Mouse (Mus musculus): ENCODE results near the gene Scrg1. TPM values are rescaled to one million over a fixed set of nuclear protein-coding genes. Genes with fewer than 3 reads are reported as not detected.
A peak's percentile ranks its signal among the peaks of the same experiment; 100 is the strongest.
"Not testable (repeated sequence)": the region's sequence is repeated elsewhere in the genome, so short reads cannot be mapped to it uniquely, and the experiment has no call there.

Scrg1 gene
- polyA plus RNA-seq, 1 experiment: not detected

GRCm38 (mm10) chr8:57498847-57499511 lies 43.3 kb downstream of the Scrg1 start:
- Histone ChIP-seq H3K4me3 (replicated peaks) (no peak overlapping the region), H3K9me3 (no peaks in the 10 kb centered on the region)
- TF ChIP-seq FLI1 (IDR thresholded peaks at IDR 0.05; ENCODE audit: low read length): no peak
- no peak for TF ChIP-seq GATA1 (IDR thresholded peaks at IDR 0.05; ENCODE audit: borderline replicate concordance, low read length)

DNA sequence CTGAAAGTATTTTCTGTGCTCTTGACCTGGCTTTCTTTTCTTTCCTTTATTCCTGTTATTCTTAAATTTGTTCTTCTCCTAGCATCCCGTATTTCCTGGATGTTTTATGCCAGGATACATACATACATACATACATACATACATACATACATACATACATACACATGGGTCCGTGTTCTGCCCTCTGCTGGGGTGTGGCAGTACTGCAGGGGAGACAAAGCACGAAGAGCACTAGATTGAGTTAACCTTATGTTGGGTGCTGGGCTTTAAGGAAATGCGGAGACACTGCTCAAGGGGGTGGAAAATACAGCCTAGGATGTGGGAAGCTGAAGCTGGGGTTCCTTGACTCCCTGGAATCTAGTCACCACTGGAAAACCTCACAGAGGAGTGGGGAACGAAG lies 47.9 kb downstream of the Scrg1 start:
- Histone ChIP-seq H3K4me1 (peaks cover 38% of the 10 kb centered on the region), H3K9me3 (no peaks in the 10 kb centered on the region)
- TF ChIP-seq GATA1 (IDR thresholded peaks at IDR 0.05; ENCODE audit: borderline replicate concordance, low read length) (no peak), FLI1 (IDR thresholded peaks at IDR 0.05; ENCODE audit: low read length) (no peak)

More at GRCm38 (mm10) chr8:57498847-57499511, 43.3 kb downstream of the Scrg1 start:
- peaks cover 12% of the 10 kb centered on the region for H3K4me1 ChIP-seq
- peaks cover 30% of the 10 kb centered on the region for H3K36me3 ChIP-seq (replicated peaks; ENCODE audit: low read length)
- H3K27me3 ChIP-seq (replicated peaks): no peaks in the 10 kb centered on the region

DNA sequence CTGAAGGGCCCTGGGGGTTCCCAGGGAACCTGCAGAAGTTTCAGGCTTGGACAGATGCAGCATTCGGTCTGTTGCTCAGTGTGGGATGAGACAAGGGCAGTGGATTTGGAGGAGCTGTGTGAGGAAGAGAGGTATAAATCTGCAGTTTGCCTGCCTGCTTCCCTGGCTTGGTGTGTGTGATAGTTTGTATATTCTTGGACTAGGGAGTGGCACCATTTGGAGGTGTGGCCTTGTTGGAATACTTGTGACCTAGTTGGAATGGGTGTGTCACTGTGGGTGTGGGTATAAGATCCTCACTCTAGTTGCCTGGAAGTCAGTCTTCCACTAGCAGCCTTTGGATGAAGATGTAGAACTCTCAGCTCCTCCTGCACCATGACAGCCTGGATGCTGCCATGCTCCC lies 49.8 kb downstream of the Scrg1 start:
- not testable (repeated sequence) for H3K4me3 ChIP-seq (replicated peaks); H3K9me3 ChIP-seq; H3K27me3 ChIP-seq (replicated peaks)
- Histone ChIP-seq H3K4me1 (peaks cover 49% of the 10 kb centered on the region), H3K36me3 (replicated peaks; ENCODE audit: low read length) (peaks cover 12% of the 10 kb centered on the region)

More for the DNA sequence above, 47.9 kb downstream of the Scrg1 start:
- H3K27me3 ChIP-seq (replicated peaks): no peaks in the 10 kb centered on the region
- H3K4me3 ChIP-seq (replicated peaks): no peak overlapping the region
- peaks cover 15% of the 10 kb centered on the region for H3K36me3 ChIP-seq (replicated peaks; ENCODE audit: low read length)

- Histone ChIP-seq H3K4me3 (replicated peaks) (peak overlapping the region; percentile 77), H3K9me3 (no peaks in the 10 kb centered on the region), H3K4me1 (peaks cover 55% of the 10 kb centered on the region), H3K36me3 (replicated peaks; ENCODE audit: low read length) (peaks cover 9% of the 10 kb centered on the region), H3K27me3 (replicated peaks) (no peaks in the 10 kb centered on the region)
- TF ChIP-seq FLI1 (IDR thresholded peaks at IDR 0.05; ENCODE audit: low read length) (no peak), GATA1 (IDR thresholded peaks at IDR 0.05; ENCODE audit: borderline replicate concordance, low read length) (no peak)
Observed at GRCm38 (mm10) chr8:57507556-57508063, 51.9 kb downstream of the Scrg1 start.

DNA sequence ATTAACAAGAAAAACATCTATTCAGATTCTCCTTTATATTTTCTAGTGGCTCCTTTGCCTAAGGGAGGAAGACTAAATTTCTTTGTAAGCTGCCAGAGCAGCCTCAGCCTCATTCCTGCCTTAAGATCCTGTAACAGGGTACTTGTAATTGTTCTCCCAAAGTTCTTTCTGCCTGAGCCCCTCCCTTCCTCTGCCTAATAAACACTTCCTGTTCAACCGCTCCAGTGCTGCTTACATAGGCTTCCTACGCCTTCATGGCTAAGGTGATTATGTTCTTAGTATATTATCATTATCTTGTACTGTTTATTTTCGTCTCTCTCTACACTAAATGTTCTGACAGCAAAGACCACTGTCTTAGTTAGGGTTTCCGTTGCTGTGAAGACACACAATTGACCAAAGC lies 52.9 kb downstream of the Scrg1 start:
- peaks cover 16% of the 10 kb centered on the region for H3K36me3 ChIP-seq (replicated peaks; ENCODE audit: low read length)
- no peaks in the 10 kb centered on the region for H3K27me3 ChIP-seq (replicated peaks)
- peaks cover 57% of the 10 kb centered on the region for H3K4me1 ChIP-seq
- no peak overlapping the region for H3K4me3 ChIP-seq (replicated peaks)
- no peaks in the 10 kb centered on the region for H3K9me3 ChIP-seq
- no peak for TF ChIP-seq FLI1 (IDR thresholded peaks at IDR 0.05; ENCODE audit: low read length)
- no peak for TF ChIP-seq GATA1 (IDR thresholded peaks at IDR 0.05; ENCODE audit: borderline replicate concordance, low read length)

DNA sequence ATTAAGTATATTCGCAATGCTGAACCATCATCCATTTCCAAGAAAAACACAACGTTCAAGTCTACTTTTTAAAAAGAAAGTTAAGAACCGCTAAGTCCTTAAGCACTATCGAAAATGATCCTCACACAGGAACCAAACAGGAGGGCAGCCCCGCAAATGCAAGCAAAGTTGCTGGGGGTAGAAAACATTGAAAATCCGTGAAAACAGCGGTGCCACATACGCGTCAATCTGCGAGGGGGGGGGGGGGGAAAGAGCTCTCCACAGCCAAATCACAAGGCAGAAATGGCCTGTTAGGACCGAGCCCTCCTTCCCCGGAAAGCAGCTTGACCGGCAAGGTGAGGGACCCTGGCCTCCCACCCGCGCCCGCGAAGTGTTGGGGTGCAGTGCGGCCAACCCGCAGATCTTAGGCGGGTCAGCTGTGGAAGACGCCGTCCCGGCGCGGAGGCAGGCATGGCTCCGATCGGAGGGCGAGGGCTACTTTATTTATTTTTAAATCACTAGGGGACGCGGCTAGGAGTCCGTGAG lies 55.1 kb downstream of the Scrg1 start:
- no peaks in the 10 kb centered on the region for H3K9me3 ChIP-seq
- H3K4me1 ChIP-seq: peaks cover 46% of the 10 kb centered on the region
- TF ChIP-seq FLI1 (IDR thresholded peaks at IDR 0.05; ENCODE audit: low read length) (no peak), GATA1 (IDR thresholded peaks at IDR 0.05; ENCODE audit: borderline replicate concordance, low read length) (no peak)
- peaks cover 33% of the 10 kb centered on the region for H3K36me3 ChIP-seq (replicated peaks; ENCODE audit: low read length)
- H3K27me3 ChIP-seq (replicated peaks): no peaks in the 10 kb centered on the region
- H3K4me3 ChIP-seq (replicated peaks): peak overlapping the region; percentile 97

DNA sequence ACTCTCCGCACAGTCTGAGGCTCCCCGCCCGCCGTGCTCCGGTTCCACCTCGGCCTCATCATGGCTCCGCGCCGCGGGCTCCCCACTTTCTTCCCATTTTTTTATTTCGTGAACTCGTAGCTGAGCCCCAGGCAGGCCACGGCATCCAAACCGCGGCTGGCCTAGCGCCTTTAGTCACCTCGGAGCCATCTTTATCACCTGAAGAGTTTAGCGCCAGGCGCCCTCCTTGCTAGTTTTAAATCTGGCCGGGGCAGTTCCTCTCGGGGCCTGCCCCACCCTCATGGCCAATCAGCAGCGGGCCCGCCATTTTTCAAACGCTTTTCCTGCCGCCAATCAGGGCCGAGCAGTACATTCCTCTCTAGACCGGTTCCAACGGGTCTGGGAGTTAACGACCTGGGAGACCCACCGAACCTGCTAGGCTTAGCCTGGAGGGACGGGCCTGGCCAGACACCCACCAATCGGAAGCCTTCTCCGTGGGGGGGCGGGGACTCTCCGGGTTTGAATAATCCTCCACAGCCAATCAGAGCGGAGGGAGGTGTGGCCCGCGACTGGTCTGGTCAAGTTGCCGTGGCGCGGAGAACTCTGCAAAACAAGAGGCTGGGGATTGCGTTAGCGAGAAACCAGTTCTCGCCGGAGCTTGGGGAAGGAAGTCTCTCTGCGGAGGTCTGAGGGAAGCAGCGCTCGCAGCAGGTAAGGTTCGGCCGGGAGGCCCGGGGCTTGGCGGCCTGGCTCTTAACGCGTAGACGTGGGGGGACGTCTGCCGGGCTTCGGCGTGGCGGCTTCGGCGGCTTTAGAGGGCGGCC lies 55.8 kb downstream of the Scrg1 start, which contains the start of gene Hmgb2:
Gene Hmgb2 (plus strand): TSS at position 592 of the 803 bp plus-strand sequence.
- Histone ChIP-seq H3K9me3 (no peaks in the 10 kb centered on the region), H3K4me1 (peaks cover 40% of the 10 kb centered on the region), H3K27me3 (replicated peaks) (no peaks in the 10 kb centered on the region), H3K4me3 (replicated peaks) (peak within 1 kb of the TSS; percentile 97), H3K36me3 (replicated peaks; ENCODE audit: low read length) (peaks cover 39% of the 10 kb centered on the region)
- TF ChIP-seq GATA1 (IDR thresholded peaks at IDR 0.05; ENCODE audit: borderline replicate concordance, low read length) (no peak), FLI1 (IDR thresholded peaks at IDR 0.05; ENCODE audit: low read length) (peak; percentile 54; the same call in 1 of the 2 replicates)

- peak overlapping the region; percentile 97 for H3K4me3 ChIP-seq (replicated peaks)
- H3K27me3 ChIP-seq (replicated peaks): no peaks in the 10 kb centered on the region
- H3K9me3 ChIP-seq: no peaks in the 10 kb centered on the region
- peaks cover 36% of the 10 kb centered on the region for H3K4me1 ChIP-seq
- peaks cover 42% of the 10 kb centered on the region for H3K36me3 ChIP-seq (replicated peaks; ENCODE audit: low read length)
- TF ChIP-seq GATA1 (IDR thresholded peaks at IDR 0.05; ENCODE audit: borderline replicate concordance, low read length) (no peak), FLI1 (IDR thresholded peaks at IDR 0.05; ENCODE audit: low read length) (no peak)
Observed at GRCm38 (mm10) chr8:57512141-57513056, 56.7 kb downstream of the Scrg1 start.

DNA sequence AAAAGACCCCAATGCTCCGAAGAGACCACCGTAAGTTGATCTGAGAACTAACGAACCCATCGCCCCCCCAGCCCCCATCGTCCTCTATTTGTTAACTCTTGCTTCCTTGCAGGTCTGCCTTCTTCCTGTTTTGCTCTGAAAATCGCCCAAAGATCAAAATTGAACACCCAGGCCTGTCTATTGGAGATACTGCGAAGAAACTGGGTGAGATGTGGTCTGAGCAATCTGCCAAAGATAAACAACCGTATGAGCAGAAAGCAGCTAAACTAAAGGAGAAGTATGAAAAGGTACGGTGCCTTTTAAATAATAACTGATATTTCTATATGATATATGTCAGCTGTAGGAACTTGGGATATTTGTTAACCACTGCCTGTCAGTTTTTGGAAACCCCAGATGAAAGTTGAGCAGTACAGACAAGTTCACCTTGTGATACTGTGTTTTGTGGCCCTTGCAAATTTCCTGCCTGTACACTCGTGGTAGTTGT lies 57.5 kb downstream of the Scrg1 start:
- Histone ChIP-seq H3K4me1 (peaks cover 28% of the 10 kb centered on the region), H3K4me3 (replicated peaks) (peak overlapping the region; percentile 97), H3K36me3 (replicated peaks; ENCODE audit: low read length) (peaks cover 48% of the 10 kb centered on the region)
- not testable (repeated sequence) for H3K9me3 ChIP-seq; H3K27me3 ChIP-seq (replicated peaks)

- Histone ChIP-seq H3K4me1 (peaks cover 13% of the 10 kb centered on the region), H3K36me3 (replicated peaks; ENCODE audit: low read length) (peaks cover 71% of the 10 kb centered on the region)
- not testable (repeated sequence) for H3K27me3 ChIP-seq (replicated peaks); H3K9me3 ChIP-seq; H3K4me3 ChIP-seq (replicated peaks)
Observed at GRCm38 (mm10) chr8:57516685-57517084, 61.0 kb downstream of the Scrg1 start.
